Mouse (Mus musculus) cerebellum, adult 2 months (tissue): Measurements from ENCODE around the gene AC124502.3.

ENCODE experiments used
- CTCF ChIP-seq: fragments of 200-500 bp; IDR thresholded peaks from 2 replicates; pipeline ENCODE4 v1.5.1; 2011; ENCODE audit warnings: low read depth, mild to moderate bottlenecking, control low read depth, low read length, moderate library complexity, borderline replicate concordance; ENCODE audit not compliant: insufficient read depth
- POLR2A ChIP-seq: fragments of 200-500 bp; IDR thresholded peaks from 2 replicates; pipeline ENCODE4 v1.6.1; 2011; ENCODE audit warnings: low read length, control low read depth, borderline replicate concordance; ENCODE audit not compliant: insufficient read depth

- TF ChIP-seq CTCF (no peak), POLR2A (no peak)
These were observed 43.9 kb downstream of the AC124502.3 start for GRCm38 (mm10) chr19:5082596-5082995.
